Mouse (Mus musculus): Measurements from ENCODE around the gene Cd3eap. TPM values are rescaled to one million over a fixed set of nuclear protein-coding genes. Genes with fewer than 3 reads are reported as not detected.
A peak's percentile ranks its signal among the peaks of the same experiment; 100 is the strongest.

Gene Cd3eap
- total and polyA plus RNA-seq, 3 experiments, result 43.9 to 49.8 TPM; not detected in 1

DNA sequence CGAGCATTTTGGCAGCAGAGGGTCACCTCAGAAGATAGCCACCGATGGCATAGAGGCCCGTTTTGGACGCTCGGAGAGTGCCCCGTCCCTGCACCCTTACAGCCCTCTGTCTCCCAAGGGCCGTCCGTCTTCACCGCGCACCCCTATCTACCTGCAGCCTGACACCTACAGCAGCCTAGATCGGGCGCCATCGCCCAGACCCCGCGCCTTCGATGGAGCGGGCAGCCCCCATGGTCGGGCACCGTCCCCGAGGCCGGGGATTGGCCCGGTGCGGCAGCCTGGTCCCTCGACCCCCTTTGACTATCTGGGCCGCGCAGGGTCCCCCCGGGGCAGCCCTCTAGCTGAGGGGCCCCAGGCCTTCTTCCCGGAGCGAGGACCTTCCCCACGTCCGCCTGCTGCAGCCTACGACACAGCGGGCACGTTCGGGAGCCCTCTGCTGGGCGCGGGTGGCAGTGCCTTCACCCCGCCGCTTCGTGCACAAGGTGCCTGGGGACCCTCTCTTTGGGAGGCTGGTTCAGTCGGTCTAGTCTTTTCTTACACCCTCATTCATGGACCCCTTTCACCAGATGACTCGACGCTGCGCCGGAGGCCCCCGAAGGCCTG, 10.6 kb upstream of the Cd3eap start:
- Histone ChIP-seq H3K4me1 (ENCODE audit: control insufficient read depth in 1 of 2, insufficient read depth in 2 of 2, low read length in 2 of 2) (no peaks in the 10 kb centered on the region), H3K9ac (ENCODE audit: control insufficient read depth, low read depth, low read length, poor library complexity, severe bottlenecking) (no peak overlapping the region), H3K27ac (ENCODE audit: control insufficient read depth, low read depth, low read length) (no peak overlapping the region), H3K36me3 (ENCODE audit: control insufficient read depth in 1 of 2, insufficient read depth in 2 of 2, low read length in 2 of 2) (no peaks in the 10 kb centered on the region), H3K9me3 (replicated peaks; ENCODE audit: insufficient read depth, low read length) (no peaks in the 10 kb centered on the region), H3K4me3 (ENCODE audit: control insufficient read depth in 1 of 2, insufficient read depth in 1 of 2, low read depth in 2 of 2, low read length in 2 of 2) (no peak overlapping the region), H3K79me2 (ENCODE audit: control insufficient read depth, insufficient read depth, low read length, poor library complexity) (no peaks in the 10 kb centered on the region), H3K27me3 (ENCODE audit: control insufficient read depth in 1 of 2, insufficient read depth in 2 of 2, low read length in 2 of 2) (no peaks in the 10 kb centered on the region)
- no peak for DNase-seq (ENCODE audit: low read depth, low spot score)
- TF ChIP-seq MAFK (IDR thresholded peaks at IDR 0.05; ENCODE audit: borderline replicate concordance, low read depth, low read length) (no peak), CTCF (IDR thresholded peaks at IDR 0.05 in 2 of 3, conservative IDR thresholded peaks at IDR 0.05 in 1 of 3; ENCODE audit: control insufficient read depth in 1 of 3, insufficient read depth in 1 of 3, low read depth in 2 of 3, low read length in 3 of 3, poor library complexity in 1 of 3, severe bottlenecking in 1 of 3) (peak in 2 of 3 experiments; percentile 4 to 32; a peak in 3 of 6 replicates), ZNF384 (IDR thresholded peaks at IDR 0.05; ENCODE audit: low read depth, low read length) (no peak), GATA1 (IDR thresholded peaks at IDR 0.05; ENCODE audit: low read depth, low read length) (no peak)

DNA sequence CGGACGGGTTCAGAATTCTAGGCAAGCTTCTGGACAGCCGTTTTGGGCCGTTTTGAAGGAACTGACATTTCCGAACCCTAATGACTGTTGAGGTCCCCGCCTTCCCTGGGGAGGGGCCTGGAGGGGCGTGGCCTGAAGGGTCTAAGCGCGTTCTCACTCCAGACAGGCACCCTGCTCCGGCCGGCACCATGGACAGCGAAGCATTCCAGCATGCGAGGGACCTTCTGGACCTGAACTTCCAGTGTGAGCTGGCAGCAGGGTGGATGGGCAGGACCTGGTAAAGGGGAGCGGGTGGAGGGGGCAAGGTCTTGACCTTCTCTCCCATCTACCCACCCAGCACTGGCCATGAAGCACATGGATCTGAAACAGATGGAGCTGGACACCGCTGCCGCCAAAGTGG, 9.1 kb upstream of the Cd3eap start:
- Histone ChIP-seq H3K9ac (ENCODE audit: control insufficient read depth, low read depth, low read length, poor library complexity, severe bottlenecking) (no peak overlapping the region), H3K9me3 (replicated peaks; ENCODE audit: insufficient read depth, low read length) (no peaks in the 10 kb centered on the region), H3K4me1 (ENCODE audit: control insufficient read depth in 1 of 2, insufficient read depth in 2 of 2, low read length in 2 of 2) (no peaks in the 10 kb centered on the region), H3K27me3 (ENCODE audit: control insufficient read depth in 1 of 2, insufficient read depth in 2 of 2, low read length in 2 of 2) (no peaks in the 10 kb centered on the region), H3K27ac (ENCODE audit: control insufficient read depth, low read depth, low read length) (no peak overlapping the region), H3K79me2 (ENCODE audit: control insufficient read depth, insufficient read depth, low read length, poor library complexity) (no peaks in the 10 kb centered on the region), H3K36me3 (ENCODE audit: control insufficient read depth in 1 of 2, insufficient read depth in 2 of 2, low read length in 2 of 2) (no peaks in the 10 kb centered on the region), H3K4me3 (ENCODE audit: control insufficient read depth in 1 of 2, insufficient read depth in 1 of 2, low read depth in 2 of 2, low read length in 2 of 2) (no peak overlapping the region)
- TF ChIP-seq ELF1 (IDR thresholded peaks at IDR 0.05; ENCODE audit: low read depth, low read length) (no peak), GABPA (IDR thresholded peaks at IDR 0.05; ENCODE audit: low read depth, low read length) (no peak), MAX (IDR thresholded peaks at IDR 0.05; ENCODE audit: low read length) (no peak), ZNF384 (IDR thresholded peaks at IDR 0.05; ENCODE audit: low read depth, low read length) (no peak)
- no peak for DNase-seq (ENCODE audit: low read depth, low spot score)

DNA sequence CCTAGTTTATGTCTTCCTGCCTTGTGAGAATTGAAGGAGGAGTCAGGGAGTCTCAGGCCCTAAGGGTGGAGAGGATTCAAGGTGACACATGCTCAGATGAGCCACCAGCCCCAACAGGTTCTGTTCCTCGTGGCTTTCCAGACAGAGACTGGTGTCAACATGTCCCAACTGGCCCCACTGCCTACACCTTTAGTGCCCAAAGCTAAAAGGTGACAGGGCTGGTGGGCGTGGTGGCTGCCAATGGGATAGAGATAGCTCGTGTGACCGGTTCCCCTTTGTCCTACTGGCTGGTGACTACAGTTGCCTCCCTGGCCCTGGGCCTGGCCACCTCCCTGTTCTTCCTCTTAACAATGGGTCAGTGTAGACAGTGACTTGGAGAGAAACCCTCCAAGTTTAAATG, 6.1 kb upstream of the Cd3eap start:
- Histone ChIP-seq H3K9me3 (replicated peaks; ENCODE audit: insufficient read depth, low read length) (no peaks in the 10 kb centered on the region), H3K27ac (ENCODE audit: control insufficient read depth, low read depth, low read length) (no peak overlapping the region), H3K36me3 (ENCODE audit: control insufficient read depth in 1 of 2, insufficient read depth in 2 of 2, low read length in 2 of 2) (no peaks in the 10 kb centered on the region), H3K9ac (ENCODE audit: control insufficient read depth, low read depth, low read length, poor library complexity, severe bottlenecking) (no peak overlapping the region), H3K79me2 (ENCODE audit: control insufficient read depth, insufficient read depth, low read length, poor library complexity) (no peaks in the 10 kb centered on the region), H3K4me3 (ENCODE audit: control insufficient read depth in 1 of 2, insufficient read depth in 1 of 2, low read depth in 2 of 2, low read length in 2 of 2) (no peak overlapping the region), H3K4me1 (ENCODE audit: control insufficient read depth in 1 of 2, insufficient read depth in 2 of 2, low read length in 2 of 2) (peaks cover 0 to 4% of the 10 kb centered on the region in 2 experiments; a peak in 2 of 4 replicates), H3K27me3 (ENCODE audit: control insufficient read depth in 1 of 2, insufficient read depth in 2 of 2, low read length in 2 of 2) (no peaks in the 10 kb centered on the region)
- TF ChIP-seq MAFK (IDR thresholded peaks at IDR 0.05; ENCODE audit: borderline replicate concordance, low read depth, low read length) (no peak), MAZ (IDR thresholded peaks at IDR 0.05; ENCODE audit: low read depth, low read length) (no peak), NELFE (IDR thresholded peaks at IDR 0.05; ENCODE audit: low read depth, low read length) (no peak), MAX (IDR thresholded peaks at IDR 0.05; ENCODE audit: low read length) (no peak), ZC3H11A (IDR thresholded peaks at IDR 0.05; ENCODE audit: low read depth, low read length) (no peak), USF1 (IDR thresholded peaks at IDR 0.05; ENCODE audit: low read depth, low read length) (no peak), GATA1 (IDR thresholded peaks at IDR 0.05; ENCODE audit: low read depth, low read length) (no peak), UBTF (IDR thresholded peaks at IDR 0.05; ENCODE audit: borderline replicate concordance, insufficient read depth, low read depth, low read length) (no peak), USF2 (IDR thresholded peaks at IDR 0.05; ENCODE audit: borderline replicate concordance in 1 of 2, insufficient read depth in 1 of 2, low read depth in 1 of 2, low read length in 2 of 2) (no peak), ELF1 (IDR thresholded peaks at IDR 0.05; ENCODE audit: low read depth, low read length) (no peak)
- DNase-seq (ENCODE audit: low read depth, low spot score), result no peak

All from MEL (cell line).